Mouse (Mus musculus): ENCODE measurements around the gene Morc3.

GRCm38 (mm10) chr16:93918679-93919060, 86.7 kb downstream of the Morc3 start:
- TF ChIP-seq CTCF (IDR thresholded peaks at IDR 0.05; ENCODE audit: control insufficient read depth, insufficient read depth, low read length) (no peak), POLR2A (IDR thresholded peaks at IDR 0.05; ENCODE audit: borderline replicate concordance, control insufficient read depth, low read depth, low read length) (no peak)
